Mouse (Mus musculus) megakaryocyte progenitor cell, adult 5-6 weeks (primary cell): ENCODE data around the gene D330045A20Rik. TPM values are rescaled to one million over a fixed set of nuclear protein-coding genes. Genes with fewer than 3 reads are reported as not detected.
A peak's percentile ranks its signal among the peaks of the same experiment; 100 is the strongest.
"Not testable (repeated sequence)": the region's sequence is repeated elsewhere in the genome, so short reads cannot be mapped to it uniquely, and the experiment has no call there.

Source experiments
- ATAC-seq: replicated peaks from 2 replicates; pipeline ENCODE4 v1.8.0; 2016; ENCODE audit warnings: mild to moderate bottlenecking, moderate TSS enrichment, inconsistent platforms; ENCODE audit not compliant: poor library complexity
- total RNA-seq, 2 experiments: library from RNA; stranded (forward) in 1 of 2; stranded (reverse) in 1 of 2; fragments of 157-497, 149-512 nt in 1 of 2; fragments of 200-1000 nt in 1 of 2; gene quantifications; 2 replicates each; pipeline versions ENCODE4 v1.2.3 to v1.2.4; 2015 to 2017

D330045A20Rik gene
- total RNA-seq, 2 experiments from 2014 or later: 0.37 to 0.81 TPM

DNA sequence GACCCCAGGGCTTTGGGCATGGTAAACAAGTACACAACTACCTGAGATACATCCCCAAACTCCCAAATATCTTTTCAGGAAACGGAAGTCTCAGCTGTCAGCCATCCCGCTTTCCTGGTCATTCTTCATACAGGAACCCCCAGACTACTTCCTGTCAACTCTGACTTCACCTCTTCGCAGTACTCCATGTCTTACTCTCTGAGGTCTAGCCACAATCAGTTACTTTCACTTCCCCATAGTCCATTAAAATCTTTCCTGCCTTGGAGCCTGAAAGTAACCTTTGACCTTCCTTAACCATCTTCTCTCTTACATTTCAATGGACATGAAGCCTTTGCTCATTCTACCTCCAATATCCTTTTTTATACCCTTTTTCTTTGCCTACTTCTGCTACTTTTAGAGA lies 89.9 kb downstream of the D330045A20Rik start:
- peak; percentile 91 for ATAC-seq

DNA sequence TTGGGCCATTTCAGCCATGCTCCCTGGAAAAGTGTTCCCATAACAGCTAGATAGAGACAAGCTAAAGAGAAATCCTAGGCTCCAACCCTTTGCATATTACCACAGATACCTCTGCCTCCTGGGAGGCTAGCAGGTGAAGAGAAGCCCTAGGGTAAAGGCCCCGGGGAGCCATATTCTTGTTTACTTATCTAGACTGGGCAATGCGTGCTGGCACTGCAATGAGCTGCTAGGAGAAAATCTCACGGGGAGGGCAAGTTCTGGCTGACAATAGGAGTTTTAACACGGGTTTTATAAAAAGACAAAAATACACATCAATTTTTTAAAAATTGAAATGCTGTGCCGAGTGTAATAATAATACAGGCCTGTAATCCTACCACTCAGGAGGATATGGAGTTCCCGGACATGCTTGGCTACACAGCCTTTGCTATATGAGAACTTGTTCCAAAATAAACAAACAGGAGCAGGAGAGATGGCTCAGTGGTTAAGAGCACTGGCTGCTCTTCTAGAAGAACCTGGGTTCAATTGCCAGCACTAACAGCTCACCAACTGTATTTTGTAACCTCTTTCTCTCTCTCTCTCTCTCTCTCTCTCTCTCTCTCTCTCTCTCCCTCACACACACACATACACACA lies 98.6 kb downstream of the D330045A20Rik start:
- no peak for ATAC-seq

DNA sequence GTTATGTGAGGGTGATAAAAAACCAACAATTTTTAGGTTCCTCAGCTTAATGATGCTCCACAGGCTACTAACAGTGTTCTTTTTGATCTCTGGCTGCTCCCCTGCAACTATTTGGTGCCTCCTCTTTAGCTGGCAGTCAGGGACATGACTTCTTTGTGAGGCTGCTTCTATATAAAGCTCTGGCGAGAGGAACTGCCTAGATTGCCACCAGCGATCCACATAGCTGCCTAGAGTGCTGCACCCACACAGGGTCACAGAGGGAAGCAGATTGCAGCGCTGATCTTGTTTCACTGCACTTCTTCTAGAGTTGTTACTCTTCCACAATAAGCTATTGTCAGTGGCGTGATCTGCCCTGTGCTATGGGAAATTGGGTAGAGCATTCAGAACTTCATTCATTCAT lies 103.4 kb downstream of the D330045A20Rik start:
- no peak for ATAC-seq

DNA sequence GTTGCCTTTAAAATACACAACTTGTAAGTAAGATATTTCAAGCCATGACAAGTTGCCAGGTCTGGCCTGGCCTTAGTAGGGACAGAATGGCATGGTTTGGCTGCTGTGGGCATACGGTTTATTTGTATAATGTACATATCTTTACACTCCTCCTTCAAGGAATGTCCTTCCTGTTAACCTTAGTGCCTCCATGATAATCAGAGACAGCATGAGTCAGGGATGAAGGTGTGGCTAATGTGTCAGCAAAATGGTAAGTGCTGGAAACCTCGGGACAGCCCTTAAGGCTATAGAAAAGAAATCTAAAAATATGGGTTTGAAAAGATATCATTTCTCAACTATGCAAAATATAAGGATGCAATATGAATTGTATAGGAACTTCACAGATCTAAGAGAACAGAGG lies 106.5 kb downstream of the D330045A20Rik start:
- ATAC-seq: not testable (repeated sequence)

DNA sequence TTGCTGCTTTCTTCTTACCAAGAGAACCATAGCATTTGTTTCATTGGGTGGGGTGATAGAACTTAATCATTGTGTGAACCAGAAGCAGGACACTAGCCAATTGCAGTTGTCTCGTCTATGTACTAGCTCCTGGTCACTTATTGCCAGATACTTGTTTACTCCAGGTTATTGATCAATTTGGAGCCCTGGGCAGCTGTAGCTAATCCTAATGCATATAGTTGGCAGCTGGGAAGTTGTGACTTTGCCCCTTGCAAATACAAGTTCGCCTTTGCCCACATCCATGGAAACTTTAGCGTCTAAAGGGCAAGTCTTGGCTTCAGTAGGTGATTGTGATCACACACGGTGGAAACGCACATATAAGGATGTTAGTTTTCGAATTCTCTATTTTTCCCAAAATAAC lies 116.2 kb downstream of the D330045A20Rik start:
- ATAC-seq: no peak

Other genes starting within 250 kb of the D330045A20Rik start
- not detected in 2 replicates for gene Trap1a, start 146.7 kb upstream of the D330045A20Rik start, total RNA-seq (2015)
- gene Trap1a, start 146.7 kb upstream of the D330045A20Rik start, total RNA-seq (2017): not detected in 2 replicates
- gene Rnf128, start 82.9 kb downstream of the D330045A20Rik start, total RNA-seq (2015): 2.0 and 2.4 TPM in 2 replicates
- 1.1 and 1.3 TPM in 2 replicates for gene Rnf128, start 82.9 kb downstream of the D330045A20Rik start, total RNA-seq (2017)
- gene Tbc1d8b, start 204.6 kb downstream of the D330045A20Rik start, total RNA-seq (2015): 9.2 and 10.7 TPM in 2 replicates
- 7.0 and 9.0 TPM in 2 replicates for gene Tbc1d8b, start 204.6 kb downstream of the D330045A20Rik start, total RNA-seq (2017)
- gene Gm15013, start 234.1 kb downstream of the D330045A20Rik start, total RNA-seq (2015): 0.42 and 0.59 TPM in 2 replicates
- gene Gm15013, start 234.1 kb downstream of the D330045A20Rik start, total RNA-seq (2017): 0.74 and 0.75 TPM in 2 replicates